Mouse (Mus musculus) mouse trophoblast stem cell (cell line): ENCODE measurements around the gene St6galnac3.

ENCODE experiments used
- in situ Hi-C, 2 experiments: fragments of 300-500 bp; cut with MseI, MboI; formaldehyde crosslinking; loops; 2 replicates in 1 of 2; 3 replicates in 1 of 2; pipeline ENCODE4 v1.15.1; 2025

Gene St6galnac3

GRCm38 (mm10) chr3:153472583-153473471 is 252.1 kb downstream of the St6galnac3 start:
- in situ Hi-C loops = no loop called here

- in situ Hi-C loops = no loop called here
Observed at GRCm38 (mm10) chr3:153463849-153464248, 261.1 kb downstream of the St6galnac3 start.

- in situ Hi-C loops = no loop called here
Observed at GRCm38 (mm10) chr3:153460173-153460572, 264.8 kb downstream of the St6galnac3 start.

- in situ Hi-C loops = no loop called here
Observed at GRCm38 (mm10) chr3:153458593-153458992, 266.4 kb downstream of the St6galnac3 start.

- in situ Hi-C loops = no loop called here
Observed at GRCm38 (mm10) chr3:153457701-153458100, 267.3 kb downstream of the St6galnac3 start.

GRCm38 (mm10) chr3:153457203-153457602 is 267.8 kb downstream of the St6galnac3 start:
- in situ Hi-C loops = no loop called here

GRCm38 (mm10) chr3:153456227-153456626 is 268.7 kb downstream of the St6galnac3 start:
- in situ Hi-C loops = no loop called here

- in situ Hi-C loops = no loop called here
Observed at GRCm38 (mm10) chr3:153453127-153454049, 271.6 kb downstream of the St6galnac3 start.

GRCm38 (mm10) chr3:153452299-153452996 is 272.5 kb downstream of the St6galnac3 start:
- in situ Hi-C loops = no loop called here

- in situ Hi-C loops = no loop called here
Observed at GRCm38 (mm10) chr3:153441329-153441728, 283.6 kb downstream of the St6galnac3 start.

- in situ Hi-C loops = no loop called here
Observed at GRCm38 (mm10) chr3:153436076-153437021, 288.6 kb downstream of the St6galnac3 start.

- in situ Hi-C loops = no loop called here
Observed at GRCm38 (mm10) chr3:153433010-153433409, 292.0 kb downstream of the St6galnac3 start.

- in situ Hi-C loops = no loop called here
Observed at GRCm38 (mm10) chr3:153432053-153432816, 292.7 kb downstream of the St6galnac3 start.

GRCm38 (mm10) chr3:153429840-153430239 is 295.1 kb downstream of the St6galnac3 start:
- in situ Hi-C loops = no loop called here

- in situ Hi-C loops = no loop called here
Observed at GRCm38 (mm10) chr3:153421918-153422290, 303.1 kb downstream of the St6galnac3 start.

- in situ Hi-C loops = no loop called here
Observed at GRCm38 (mm10) chr3:153421060-153421917, 303.7 kb downstream of the St6galnac3 start.

GRCm38 (mm10) chr3:153419331-153419730 is 305.6 kb downstream of the St6galnac3 start:
- in situ Hi-C loops = no loop called here

- in situ Hi-C loops = no loop called here
Observed at GRCm38 (mm10) chr3:153417001-153417400, 308.0 kb downstream of the St6galnac3 start.

- in situ Hi-C loops = no loop called here
Observed at GRCm38 (mm10) chr3:153416383-153416782, 308.6 kb downstream of the St6galnac3 start.
